Mouse (Mus musculus) liver, embryonic 11.5 days (tissue): Measurements from ENCODE around the gene Arel1. TPM values are rescaled to one million over a fixed set of nuclear protein-coding genes. Genes with fewer than 3 reads are reported as not detected.

Experiments
- ATAC-seq: fragments of 200-750 bp; cut with Nextera tagmentation; replicated peaks from 2 replicates; pipeline ENCODE4 v1.8.0; 2017; ENCODE audit warnings: moderate number of reproducible peaks, mild to moderate bottlenecking, moderate TSS enrichment, moderate library complexity; ENCODE audit not compliant: low FRiP score
- DNase-seq: peaks from one replicate; pipeline ENCODE4 v3.0.0-alpha.2; 2017; ENCODE audit warnings: low spot score
- H3K27ac ChIP-seq: fragments of 300-500 bp; sonication (generic); 2 replicates; pipeline ENCODE4 v1.5.1; 2014; ENCODE audit warnings: mild to moderate bottlenecking, low read depth, low read length, control low read depth
- H3K27me3 ChIP-seq: fragments of 300-500 bp; sonication (generic); replicated peaks from 2 replicates; pipeline ENCODE4 v1.6.1; 2014; ENCODE audit warnings: low read length, mixed read lengths; ENCODE audit not compliant: control insufficient read depth, insufficient read depth
- H3K36me3 ChIP-seq: fragments of 300-500 bp; sonication (generic); 2 replicates; pipeline ENCODE4 v1.6.1; 2014; ENCODE audit warnings: mild to moderate bottlenecking, low read length, moderate library complexity, mixed read lengths; ENCODE audit not compliant: control insufficient read depth, insufficient read depth
- H3K4me1 ChIP-seq: fragments of 300-500 bp; sonication (generic); replicated peaks from 2 replicates; pipeline ENCODE4 v1.6.1; 2014; ENCODE audit warnings: low read length, mixed read lengths; ENCODE audit not compliant: control insufficient read depth, insufficient read depth
- H3K4me2 ChIP-seq: fragments of 300-500 bp; sonication (generic); 2 replicates; pipeline ENCODE4 v1.6.1; 2014; ENCODE audit warnings: mild to moderate bottlenecking, control low read depth, moderate library complexity
- H3K4me3 ChIP-seq: fragments of 300-500 bp; sonication (generic); 2 replicates; pipeline ENCODE4 v1.5.1; 2014; ENCODE audit warnings: low read depth, low read length, control low read depth
- H3K9ac ChIP-seq: fragments of 300-500 bp; sonication (generic); 2 replicates; pipeline ENCODE4 v1.6.1; 2014; ENCODE audit warnings: low read depth, low read length, control low read depth
- H3K9me3 ChIP-seq: fragments of 300-500 bp; sonication (generic); 2 replicates; pipeline ENCODE4 v1.6.1; 2016; ENCODE audit warnings: low read length, inconsistent platforms, mixed read lengths; ENCODE audit not compliant: control insufficient read depth
- WGBS: fragments of 180-500 bp; shearing (Covaris S2); extraction: QIAGEN DNeasy Blood & Tissue Kit; methylation state at CpG from one replicate; pipeline ENCODE4 v1.1.7; 2014; 5-methylcytosine and 5-hydroxymethylcytosine counted together
- polyA plus RNA-seq: library from polyadenylated mRNA; unstranded; fragments of >200 nt; fragmentation: Nextera tagmentation; extraction: Ambion mirVana; gene quantifications from 2 replicates; pipeline ENCODE4 v1.2.1, GENCODE M21; 2014

Gene Arel1
- polyA plus RNA-seq, 1 experiment from 2014 or later: 19.6 TPM

DNA sequence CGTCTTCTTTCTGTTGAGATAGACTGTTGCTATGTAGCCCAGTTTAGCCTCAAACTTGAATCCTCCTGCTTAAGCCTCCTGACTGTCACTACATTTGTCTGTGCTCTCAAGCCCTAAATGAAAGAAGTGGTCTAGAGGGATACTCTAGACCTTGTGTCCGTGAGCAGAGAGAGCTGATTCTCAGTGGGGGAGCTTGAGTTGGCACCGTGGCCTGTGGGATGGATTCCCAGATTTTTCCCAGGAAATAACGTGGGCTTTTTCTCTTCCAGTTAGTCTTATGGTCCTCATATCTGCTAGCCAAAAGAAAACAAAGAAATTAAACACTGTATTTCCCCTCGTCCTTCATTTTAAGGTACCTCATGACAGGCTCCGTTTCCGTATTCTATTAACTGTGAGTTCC lies 70.4 kb downstream of the Arel1 start:
- Histone ChIP-seq H3K36me3 (no peaks in the 10 kb centered on the region), H3K27ac (no peak overlapping the region), H3K4me2 (no peak overlapping the region), H3K9me3 (no peaks in the 10 kb centered on the region), H3K27me3 (no peaks in the 10 kb centered on the region), H3K4me3 (no peak overlapping the region), H3K4me1 (no peaks in the 10 kb centered on the region), H3K9ac (no peak overlapping the region)
- ATAC-seq (no peak), DNase-seq (no peak)
- WGBS: 79% methylated on average over 7 of the region's 7 CpGs

GRCm38 (mm10) chr12:84897322-84897721 lies 73.4 kb downstream of the Arel1 start:
- Histone ChIP-seq H3K9ac (no peak overlapping the region), H3K4me1 (no peaks in the 10 kb centered on the region), H3K27ac (no peak overlapping the region), H3K4me2 (no peak overlapping the region), H3K4me3 (no peak overlapping the region), H3K36me3 (no peaks in the 10 kb centered on the region), H3K9me3 (no peaks in the 10 kb centered on the region), H3K27me3 (no peaks in the 10 kb centered on the region)
- ATAC-seq (no peak), DNase-seq (no peak)
- 53% methylated on average over 5 of the region's 5 CpGs for WGBS

DNA sequence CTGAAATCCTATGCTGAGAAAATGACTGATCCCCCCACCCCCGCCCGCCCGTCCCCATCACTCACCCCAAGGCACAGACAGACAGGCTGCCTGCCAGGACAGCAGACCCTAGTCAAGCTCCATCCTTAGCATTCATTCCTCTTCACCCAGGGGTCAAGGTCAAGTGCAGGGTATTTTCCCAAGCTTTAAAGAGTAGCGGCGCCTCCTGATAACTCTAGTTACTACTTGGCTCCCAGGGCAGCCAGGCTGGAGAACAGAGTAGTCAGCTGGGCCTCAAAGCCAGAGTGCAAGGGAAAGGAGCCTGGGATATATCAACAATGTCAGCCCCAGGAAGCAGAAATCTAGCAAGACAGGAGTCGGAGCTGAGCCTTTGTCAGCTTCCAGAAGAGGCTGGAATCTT lies 74.5 kb downstream of the Arel1 start:
- no peaks in the 10 kb centered on the region for H3K36me3 ChIP-seq
- no peak overlapping the region for H3K4me3 ChIP-seq
- H3K27ac ChIP-seq: no peak overlapping the region
- no peak for DNase-seq
- H3K4me2 ChIP-seq: no peak overlapping the region
- no peaks in the 10 kb centered on the region for H3K27me3 ChIP-seq
- no peak for ATAC-seq
- 72% methylated on average over 6 of the region's 6 CpGs for WGBS
- no peak overlapping the region for H3K9ac ChIP-seq
- no peaks in the 10 kb centered on the region for H3K9me3 ChIP-seq
- no peaks in the 10 kb centered on the region for H3K4me1 ChIP-seq

- H3K4me2 ChIP-seq: no peak overlapping the region
- no peaks in the 10 kb centered on the region for H3K4me1 ChIP-seq
- no peak overlapping the region for H3K4me3 ChIP-seq
- 57% methylated on average over 9 of the region's 9 CpGs for WGBS
- no peak for ATAC-seq
- no peaks in the 10 kb centered on the region for H3K9me3 ChIP-seq
- DNase-seq: no peak
- H3K27me3 ChIP-seq: no peaks in the 10 kb centered on the region
- no peak overlapping the region for H3K27ac ChIP-seq
- no peaks in the 10 kb centered on the region for H3K36me3 ChIP-seq
- H3K9ac ChIP-seq: no peak overlapping the region
These were observed 76.8 kb downstream of the Arel1 start for GRCm38 (mm10) chr12:84893648-84894628.

DNA sequence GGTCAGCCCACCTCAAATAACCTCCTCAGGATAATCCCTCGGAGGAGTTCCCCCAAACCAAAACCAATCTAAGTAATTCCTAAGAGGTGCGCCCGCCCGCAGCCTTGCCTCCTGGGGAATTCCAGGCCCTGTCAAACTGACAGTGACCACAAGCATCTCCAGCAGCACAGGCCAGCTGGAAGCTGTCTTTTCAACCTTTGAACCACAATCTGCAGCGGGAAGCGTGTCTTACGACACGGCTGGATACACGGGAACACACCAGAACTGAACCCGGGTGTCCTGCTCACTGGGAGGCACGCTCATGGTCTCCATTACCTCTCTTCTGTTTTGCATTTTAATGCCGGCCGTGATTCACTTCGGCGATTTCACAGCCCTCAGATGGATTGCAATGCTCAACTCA lies 80.4 kb downstream of the Arel1 start:
- H3K4me3 ChIP-seq: no peak overlapping the region
- no peak overlapping the region for H3K9ac ChIP-seq
- WGBS: 71% methylated on average over 15 of the region's 15 CpGs
- no peak for DNase-seq
- no peaks in the 10 kb centered on the region for H3K9me3 ChIP-seq
- no peaks in the 10 kb centered on the region for H3K4me1 ChIP-seq
- ATAC-seq: no peak
- no peaks in the 10 kb centered on the region for H3K36me3 ChIP-seq
- H3K4me2 ChIP-seq: no peak overlapping the region
- H3K27me3 ChIP-seq: no peaks in the 10 kb centered on the region
- no peak overlapping the region for H3K27ac ChIP-seq

- 65% methylated on average over 11 of the region's 11 CpGs for WGBS
- H3K27ac ChIP-seq: no peak overlapping the region
- ATAC-seq (no peak), DNase-seq (no peak)
- H3K4me2 ChIP-seq: no peak overlapping the region
- H3K4me1 ChIP-seq: no peaks in the 10 kb centered on the region
- H3K27me3 ChIP-seq: peaks cover 7% of the 10 kb centered on the region
- H3K4me3 ChIP-seq: no peak overlapping the region
- H3K9me3 ChIP-seq: no peaks in the 10 kb centered on the region
- H3K36me3 ChIP-seq: no peaks in the 10 kb centered on the region
- no peak overlapping the region for H3K9ac ChIP-seq
These were observed 85.4 kb downstream of the Arel1 start for GRCm38 (mm10) chr12:84885107-84885876.

GRCm38 (mm10) chr12:84884423-84885076 lies 86.2 kb downstream of the Arel1 start:
- Histone ChIP-seq H3K9ac (no peak overlapping the region), H3K4me3 (no peak overlapping the region), H3K4me2 (no peak overlapping the region), H3K27ac (no peak overlapping the region), H3K27me3 (peaks cover 12% of the 10 kb centered on the region), H3K9me3 (no peaks in the 10 kb centered on the region), H3K36me3 (no peaks in the 10 kb centered on the region), H3K4me1 (no peaks in the 10 kb centered on the region)
- ATAC-seq: no peak
- WGBS: 70% methylated on average over 7 of the region's 7 CpGs
- no peak for DNase-seq

DNA sequence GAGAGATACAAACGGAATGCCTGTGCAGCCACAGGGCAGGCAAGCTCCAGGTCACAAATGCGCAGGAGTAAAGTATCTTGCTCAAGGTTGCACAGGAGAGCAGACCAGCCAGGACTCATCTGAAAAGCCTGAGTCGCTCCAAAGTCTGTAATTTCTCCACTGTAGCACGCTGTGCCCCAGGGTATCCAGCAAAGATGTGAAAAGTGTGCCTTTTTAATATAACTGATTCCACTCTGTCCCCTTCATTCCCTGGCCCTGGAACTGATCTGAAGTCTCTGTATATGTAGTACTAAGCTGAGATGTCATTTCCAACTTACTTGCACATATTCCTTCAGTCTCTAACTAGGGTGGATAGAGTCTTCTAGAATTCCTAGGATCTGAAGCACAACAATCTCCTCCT lies 87.9 kb downstream of the Arel1 start:
- DNase-seq (no peak), ATAC-seq (no peak)
- no peak overlapping the region for H3K4me3 ChIP-seq
- H3K9ac ChIP-seq: no peak overlapping the region
- H3K4me2 ChIP-seq: no peak overlapping the region
- peaks cover 23% of the 10 kb centered on the region for H3K27me3 ChIP-seq
- 72% methylated on average over 4 of the region's 4 CpGs for WGBS
- no peaks in the 10 kb centered on the region for H3K4me1 ChIP-seq
- no peaks in the 10 kb centered on the region for H3K36me3 ChIP-seq
- no peaks in the 10 kb centered on the region for H3K9me3 ChIP-seq
- no peak overlapping the region for H3K27ac ChIP-seq
